9 mouse cellular contexts compared by ENCODE assay signal in the genomic region with DNA sequence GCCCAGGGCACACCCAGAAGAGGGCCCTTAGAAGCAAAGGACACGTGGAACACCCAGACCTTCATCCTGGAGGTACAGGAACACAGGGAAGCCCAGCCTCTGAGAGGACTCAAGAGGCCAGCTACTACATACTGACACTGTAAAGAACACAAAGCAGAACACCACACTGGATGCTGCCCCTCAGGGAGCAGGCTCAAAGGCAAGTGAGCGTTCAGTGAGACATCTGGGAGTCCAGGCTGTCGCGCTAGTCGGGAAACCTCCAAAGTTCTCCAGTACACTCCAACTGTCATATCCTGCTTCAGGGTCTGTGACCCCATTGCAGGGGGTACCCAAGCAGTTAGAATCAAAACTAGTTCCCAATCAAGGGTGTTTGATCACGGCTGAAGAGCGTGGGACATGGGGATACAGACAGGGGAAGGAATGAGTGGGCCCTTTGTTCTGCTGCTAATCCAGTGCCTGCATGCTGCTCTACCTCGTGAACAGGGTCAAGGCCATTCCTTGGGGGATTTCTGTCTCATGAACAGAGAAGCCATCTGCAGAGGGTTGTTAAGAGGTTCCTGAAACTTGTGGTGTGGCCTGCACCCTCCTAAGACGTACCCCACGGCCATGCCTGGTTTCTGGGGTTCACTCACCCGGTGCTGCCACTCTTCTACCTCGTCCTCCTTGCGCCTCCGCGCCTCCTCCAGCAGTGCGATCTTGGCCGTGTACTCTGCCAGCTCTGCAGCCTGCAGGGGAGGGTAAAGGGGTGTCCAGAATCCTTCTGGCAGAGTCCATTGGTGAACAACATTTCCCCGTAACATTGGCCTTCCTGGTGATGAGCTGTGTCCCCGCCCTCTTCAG. TPM values are rescaled to one million over a fixed set of nuclear protein-coding genes. Genes with fewer than 3 reads are reported as not detected.
DNase-seq lines count a peak whose midpoint lies in the region; ATAC-seq and TF ChIP-seq lines count a peak whose summit lies in the region.
"Had no signal": no experiment of that assay in that cellular context is flagged by ENCODE, and none has a peak within 500 bp of the region (broad histone marks: within the 10 kb centered on the region; RNA-seq: fewer than 3 reads in every experiment).

No protein-coding gene starts in this region.

- H3K4me2 ChIP-seq in midbrain, postnatal 0 days (ENCODE audit: low read depth, low read length, poor library complexity, severe bottlenecking) = no peak overlapping the region
- no peak overlapping the region for H3K4me2 ChIP-seq in stomach, postnatal 0 days (replicated peaks; ENCODE audit: low read depth)
- H3K4me2 ChIP-seq: lung, embryonic 14.5 days had no signal

- no peak for ATAC-seq in midbrain, postnatal 0 days (ENCODE audit: low FRiP score)
- no peak for ATAC-seq in stomach, postnatal 0 days (ENCODE audit: low FRiP score, low TSS enrichment)

- H3K36me3 ChIP-seq in midbrain, embryonic 10.5 days = peaks cover 54% of the 10 kb centered on the region
- peaks cover 3% of the 10 kb centered on the region; the same call in 1 of the 2 replicates for H3K36me3 ChIP-seq in midbrain, postnatal 0 days (ENCODE audit: insufficient read depth, low read length)
- H3K36me3 ChIP-seq in stomach, postnatal 0 days (ENCODE audit: control insufficient read depth, insufficient read depth, low read length) = peaks cover 18% of the 10 kb centered on the region

- no peaks in the 10 kb centered on the region; the same call in 1 of the 2 replicates for H3K27me3 ChIP-seq in midbrain, embryonic 10.5 days (ENCODE audit: low read depth, poor library complexity, severe bottlenecking)
- no peaks in the 10 kb centered on the region for H3K27me3 ChIP-seq in midbrain, postnatal 0 days (ENCODE audit: insufficient read depth, low read length)
- H3K27me3 ChIP-seq in stomach, postnatal 0 days (ENCODE audit: control insufficient read depth, insufficient read depth, low read length) = no peaks in the 10 kb centered on the region

- peaks cover 74% of the 10 kb centered on the region for H3K4me1 ChIP-seq in midbrain, embryonic 10.5 days
- H3K4me1 ChIP-seq in midbrain, postnatal 0 days (ENCODE audit: insufficient read depth, low read length) = 0 out of 2 replicates have a peak, but pooled peaks cover 2% of the 10 kb centered on the region
- no peaks in the 10 kb centered on the region for H3K4me1 ChIP-seq in stomach, postnatal 0 days (replicated peaks; ENCODE audit: control insufficient read depth, insufficient read depth)

- no peaks in the 10 kb centered on the region for H3K9me3 ChIP-seq in midbrain, embryonic 10.5 days (replicated peaks)
- no peaks in the 10 kb centered on the region for H3K9me3 ChIP-seq in midbrain, postnatal 0 days (ENCODE audit: low read length)
- H3K9me3 ChIP-seq in stomach, postnatal 0 days (ENCODE audit: control insufficient read depth, low read length) = no peaks in the 10 kb centered on the region

- no peak for TF ChIP-seq CTCF in midbrain, postnatal 0 days (IDR thresholded peaks at IDR 0.05)
- no peak for TF ChIP-seq CTCF in stomach, postnatal 0 days (IDR thresholded peaks at IDR 0.05; ENCODE audit: low read depth)

- no peak overlapping the region for H3K9ac ChIP-seq in midbrain, postnatal 0 days (replicated peaks; ENCODE audit: low read length, poor library complexity, severe bottlenecking)
- H3K9ac ChIP-seq in stomach, postnatal 0 days (ENCODE audit: low read length) = no peak overlapping the region
- H3K9ac ChIP-seq: lung, embryonic 14.5 days had no signal

- H3K27ac ChIP-seq in midbrain, embryonic 10.5 days (replicated peaks) = peak overlapping the region; percentile 77
- no peak overlapping the region for H3K27ac ChIP-seq in midbrain, postnatal 0 days (ENCODE audit: low read depth, low read length)
- no peak overlapping the region for H3K27ac ChIP-seq in stomach, postnatal 0 days (replicated peaks)

- TF ChIP-seq EP300 in stomach, postnatal 0 days (optimal IDR thresholded peaks at IDR 0.05) = no peak

- 84% methylated on average over 19 of the region's 19 CpGs for WGBS in midbrain, embryonic 10.5 days
- WGBS in midbrain, postnatal 0 days = 68% methylated on average over 19 of the region's 19 CpGs
- 88% methylated on average over 19 of the region's 19 CpGs for WGBS in stomach, postnatal 0 days

- DNase-seq in gastrocnemius, postnatal 10 days = peak; percentile 6
- no peak for DNase-seq in gastrocnemius, adult 18-20 months (ENCODE audit: low spot score)
- DNase-seq in midbrain, embryonic 10.5 days (ENCODE audit: low spot score) = no peak
- no peak for DNase-seq in midbrain, postnatal 0 days (ENCODE audit: low spot score)
- peak; percentile 13 to 57 for DNase-seq in urinary bladder, postnatal 4 days (ENCODE audit: low spot score in 2 of 2)
- DNase-seq in urinary bladder, adult 18-20 months (ENCODE audit: low spot score in 2 of 2) = no peak
- peak; percentile 16 for DNase-seq in stomach, postnatal 0 days (ENCODE audit: low spot score)
- no peak for DNase-seq in yolk sac, embryonic 10.5 days (ENCODE audit: low spot score)
- DNase-seq: lung, embryonic 14.5 days had no signal

- no peak overlapping the region for H3K4me3 ChIP-seq in midbrain, embryonic 10.5 days
- H3K4me3 ChIP-seq in midbrain, postnatal 0 days (ENCODE audit: low read depth, low read length) = no peak overlapping the region
- no peak overlapping the region for H3K4me3 ChIP-seq in stomach, postnatal 0 days (ENCODE audit: low read depth, low read length)

RNA-seq across cellular contexts. Expression of a gene that starts 42.0 kb away (rescaled TPM):
- 10 to 100 TPM; 24.0 to 24.9 TPM for total RNA-seq in gastrocnemius, postnatal 10 days (2021)
- total RNA-seq in gastrocnemius, adult 18-20 months (2021) = 1 to 10 TPM; 1.1 to 2.4 TPM
- polyA plus RNA-seq in midbrain, embryonic 10.5 days (2016; fragmentation: Nextera tagmentation; extraction: Ambion mirVana) = 54.9 and 56.7 TPM in 2 replicates
- 19.5 and 33.8 TPM in 2 replicates for total RNA-seq in midbrain, postnatal 0 days (2014; rRNA removed)
- polyA plus RNA-seq in midbrain, postnatal 0 days (2015; fragmentation: Nextera tagmentation; extraction: Ambion mirVana) = 27.3 and 28.5 TPM in 2 replicates
- polyA plus RNA-seq in stomach, postnatal 0 days (2015; fragmentation: Nextera tagmentation; extraction: Ambion mirVana) = 289 and 299 TPM in 2 replicates

Comparison
In these comparisons a context has a peak if more than half of its experiments do, and no peak if none do; other contexts are left out.
1. DNase-seq: peak in gastrocnemius, postnatal 10 days (single experiment), urinary bladder, postnatal 4 days (2 of 2) and stomach, postnatal 0 days (single experiment); none in gastrocnemius, adult 18-20 months (single experiment), midbrain, embryonic 10.5 days (single experiment), midbrain, postnatal 0 days (single experiment), urinary bladder, adult 18-20 months (0 of 2) and yolk sac, embryonic 10.5 days (single experiment).